Mouse (Mus musculus) megakaryocyte, embryonic 14.5 days (primary cell): Measurements from ENCODE around the gene Mprip. TPM values are rescaled to one million over a fixed set of nuclear protein-coding genes. Genes with fewer than 3 reads are reported as not detected.
"Not testable (repeated sequence)": the region's sequence is repeated elsewhere in the genome, so short reads cannot be mapped to it uniquely, and the experiment has no call there.

ENCODE experiments used
- H3K27me3 ChIP-seq: replicated peaks from 2 replicates; pipeline ENCODE3; 2012; ENCODE audit warnings: inconsistent platforms
- H3K36me3 ChIP-seq: replicated peaks from 2 replicates; pipeline ENCODE3; 2012; ENCODE audit warnings: low read length, inconsistent platforms, mixed read lengths
- H3K4me1 ChIP-seq: 2 replicates; pipeline ENCODE4 v1.6.1; 2012; ENCODE audit warnings: inconsistent platforms
- H3K4me3 ChIP-seq: replicated peaks from 2 replicates; pipeline ENCODE3; 2012; ENCODE audit warnings: moderate library complexity, mild to moderate bottlenecking, inconsistent platforms
- H3K9me3 ChIP-seq: 2 replicates; pipeline ENCODE4 v1.6.1; 2012; ENCODE audit warnings: inconsistent platforms
- FLI1 ChIP-seq: IDR thresholded peaks from 2 replicates; pipeline ENCODE4 v1.6.1; 2012; ENCODE audit warnings: low read length, inconsistent platforms, mixed read lengths
- GATA1 ChIP-seq: IDR thresholded peaks from 3 replicates; pipeline ENCODE4 v1.6.1; 2012; ENCODE audit warnings: mixed read lengths, low read length, inconsistent platforms, borderline replicate concordance
- polyA plus RNA-seq: library from polyadenylated mRNA; stranded (reverse); fragments of >175 nt; gene quantifications from 2 replicates; pipeline ENCODE4 v1.2.3, GENCODE M21; 2012; ENCODE audit warnings: low replicate concordance; ENCODE audit not compliant: insufficient read depth

Gene Mprip
- polyA plus RNA-seq, 1 experiment: 37.2 TPM

- H3K27me3 ChIP-seq: no peaks in the 10 kb centered on the region
- no peaks in the 10 kb centered on the region for H3K9me3 ChIP-seq
- TF ChIP-seq GATA1 (no peak), FLI1 (no peak)
- no peak overlapping the region for H3K4me3 ChIP-seq
- H3K4me1 ChIP-seq: peaks cover 57% of the 10 kb centered on the region
- H3K36me3 ChIP-seq: peaks cover 63% of the 10 kb centered on the region
Observed at GRCm38 (mm10) chr11:59705113-59705512, 44.0 kb downstream of the Mprip start.

- no peaks in the 10 kb centered on the region for H3K27me3 ChIP-seq
- H3K9me3 ChIP-seq: no peaks in the 10 kb centered on the region
- peaks cover 55% of the 10 kb centered on the region for H3K4me1 ChIP-seq
- H3K4me3 ChIP-seq: no peak overlapping the region
- H3K36me3 ChIP-seq: peaks cover 49% of the 10 kb centered on the region
- TF ChIP-seq GATA1 (no peak), FLI1 (no peak)
Observed at GRCm38 (mm10) chr11:59707481-59707880, 46.4 kb downstream of the Mprip start.

DNA sequence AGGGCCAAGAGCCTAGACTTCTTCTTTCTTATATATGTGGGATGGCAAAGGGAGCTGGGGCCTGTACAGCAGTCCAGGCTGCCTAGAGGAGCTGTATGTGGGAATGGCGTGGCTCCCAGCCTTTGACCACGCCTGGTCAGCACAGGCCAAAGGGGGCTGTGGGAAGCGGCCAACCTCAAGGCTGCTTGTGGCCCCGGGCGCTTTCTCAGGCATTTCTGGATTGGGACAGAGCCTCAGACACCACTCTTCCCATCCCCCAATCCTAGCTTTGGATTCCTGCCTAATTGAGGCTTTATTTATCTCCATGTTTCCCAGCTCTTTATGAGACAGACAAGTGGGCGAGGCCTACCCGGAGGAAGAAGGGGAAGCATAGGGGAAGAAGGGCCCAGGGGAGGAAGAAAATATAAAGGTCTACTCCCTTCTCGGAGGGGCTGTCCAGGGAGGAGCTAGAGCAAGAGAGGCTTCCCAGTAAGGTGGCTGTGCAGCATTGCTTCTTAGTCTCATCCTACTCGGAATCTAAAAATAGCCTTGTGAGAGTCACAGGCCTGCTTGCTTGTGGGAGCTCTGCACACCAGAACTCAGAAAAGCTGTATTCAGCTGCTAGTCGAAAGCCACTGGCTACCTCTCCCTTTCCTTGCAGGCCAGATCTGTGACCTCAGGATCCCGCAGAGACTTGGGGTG is 47.0 kb downstream of the Mprip start:
- no peaks in the 10 kb centered on the region for H3K9me3 ChIP-seq
- H3K36me3 ChIP-seq: peaks cover 43% of the 10 kb centered on the region
- no peaks in the 10 kb centered on the region for H3K27me3 ChIP-seq
- TF ChIP-seq FLI1 (no peak), GATA1 (no peak)
- H3K4me3 ChIP-seq: peak overlapping the region; percentile 59
- H3K4me1 ChIP-seq: peaks cover 55% of the 10 kb centered on the region

DNA sequence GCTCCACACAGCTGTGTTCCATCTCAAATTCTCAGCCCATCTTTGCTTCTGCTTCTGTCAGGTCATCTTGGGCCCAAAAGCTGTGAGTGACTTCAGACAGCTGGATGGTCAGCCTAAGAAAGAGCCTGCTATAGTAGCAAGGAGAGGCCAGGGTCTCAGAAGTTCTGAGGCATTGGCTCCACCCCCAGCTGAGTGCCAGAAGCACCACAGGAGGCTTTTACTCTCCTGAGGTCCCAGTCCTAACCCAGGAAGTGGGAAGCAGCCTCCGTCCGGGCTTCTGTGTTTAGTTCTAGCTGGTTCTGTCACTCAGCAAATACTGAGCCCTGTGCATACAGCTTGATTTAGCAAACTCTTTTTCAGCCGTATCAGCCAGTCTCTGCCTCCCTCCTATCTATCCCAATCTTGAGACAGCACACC is 54.3 kb downstream of the Mprip start:
- Histone ChIP-seq H3K4me1 (peaks cover 61% of the 10 kb centered on the region), H3K27me3 (no peaks in the 10 kb centered on the region), H3K9me3 (no peaks in the 10 kb centered on the region), H3K36me3 (peaks cover 27% of the 10 kb centered on the region), H3K4me3 (no peak overlapping the region)
- TF ChIP-seq FLI1: no peak
- no peak for TF ChIP-seq GATA1

DNA sequence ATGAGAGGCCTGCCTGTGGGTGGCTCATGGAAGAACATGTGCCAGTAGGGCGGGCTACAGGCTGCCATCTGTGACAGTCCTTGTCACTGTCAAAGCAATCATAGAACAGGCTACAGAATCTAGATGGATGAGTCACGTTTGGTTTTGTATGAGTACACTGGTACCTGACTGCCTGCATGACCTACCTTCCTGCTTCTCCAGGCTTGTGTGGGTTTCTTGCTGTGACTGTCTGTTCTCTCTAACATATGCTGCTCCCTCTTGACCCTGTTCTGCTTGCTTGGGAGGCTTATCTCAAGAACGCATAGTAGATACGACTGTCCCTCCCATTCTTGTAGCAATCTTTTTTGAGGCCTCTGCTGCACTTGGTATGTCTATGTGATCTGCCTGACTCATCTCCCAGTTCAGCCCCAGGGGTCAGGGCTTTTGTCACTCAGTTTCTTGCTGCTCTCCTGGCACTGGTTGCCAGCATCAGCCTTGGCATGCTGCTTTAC is 56.7 kb downstream of the Mprip start:
- Histone ChIP-seq H3K27me3 (no peaks in the 10 kb centered on the region), H3K4me1 (peaks cover 74% of the 10 kb centered on the region), H3K36me3 (peaks cover 25% of the 10 kb centered on the region), H3K9me3 (no peaks in the 10 kb centered on the region), H3K4me3 (no peak overlapping the region)
- TF ChIP-seq FLI1 (no peak), GATA1 (no peak)

DNA sequence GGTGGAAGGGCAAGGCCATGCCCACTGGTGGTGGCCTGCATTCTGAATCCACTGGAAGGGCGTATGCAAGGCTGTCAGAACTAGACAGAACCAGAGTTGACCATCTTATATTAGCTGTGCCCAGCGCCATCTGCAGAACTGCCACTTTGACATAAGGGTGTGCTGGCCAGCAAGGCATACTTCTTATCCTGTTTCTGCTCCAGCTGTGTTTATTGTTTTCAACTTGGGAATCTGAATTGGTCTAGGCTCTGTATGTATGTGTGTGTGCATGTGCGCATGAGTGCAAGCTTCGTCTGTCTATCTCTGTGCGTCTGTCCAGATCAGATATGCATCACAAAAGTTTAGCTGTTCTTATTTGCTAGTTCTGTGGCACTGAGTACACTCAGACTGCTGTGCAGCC is 58.1 kb downstream of the Mprip start:
- Histone ChIP-seq H3K9me3 (no peaks in the 10 kb centered on the region), H3K27me3 (no peaks in the 10 kb centered on the region), H3K4me1 (peaks cover 72% of the 10 kb centered on the region), H3K36me3 (peaks cover 25% of the 10 kb centered on the region), H3K4me3 (no peak overlapping the region)
- TF ChIP-seq FLI1 (no peak), GATA1 (no peak)

DNA sequence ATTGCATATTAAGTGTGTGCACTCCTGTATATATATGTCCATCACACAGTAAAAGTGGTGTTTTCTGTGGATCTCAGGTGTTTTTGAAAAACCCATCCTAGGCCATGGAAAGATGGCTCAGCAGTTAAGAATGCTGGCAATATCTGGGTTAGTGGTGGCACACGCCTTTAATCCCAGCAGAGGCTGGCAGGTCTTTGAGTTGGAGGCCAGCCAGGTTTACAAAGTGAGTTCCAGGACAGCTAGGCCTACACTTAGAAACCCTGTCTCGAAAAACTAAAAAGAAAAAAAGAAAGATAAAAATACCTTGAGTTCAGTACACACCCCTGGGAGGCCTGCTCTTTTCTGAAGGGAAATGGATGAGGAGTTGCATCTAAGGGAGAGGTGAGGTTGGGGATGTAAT is 60.3 kb downstream of the Mprip start:
- no peaks in the 10 kb centered on the region for H3K9me3 ChIP-seq
- H3K36me3 ChIP-seq: peaks cover 28% of the 10 kb centered on the region
- no peaks in the 10 kb centered on the region for H3K27me3 ChIP-seq
- H3K4me3 ChIP-seq: no peak overlapping the region
- TF ChIP-seq GATA1: no peak
- TF ChIP-seq FLI1: no peak
- H3K4me1 ChIP-seq: peaks cover 73% of the 10 kb centered on the region

DNA sequence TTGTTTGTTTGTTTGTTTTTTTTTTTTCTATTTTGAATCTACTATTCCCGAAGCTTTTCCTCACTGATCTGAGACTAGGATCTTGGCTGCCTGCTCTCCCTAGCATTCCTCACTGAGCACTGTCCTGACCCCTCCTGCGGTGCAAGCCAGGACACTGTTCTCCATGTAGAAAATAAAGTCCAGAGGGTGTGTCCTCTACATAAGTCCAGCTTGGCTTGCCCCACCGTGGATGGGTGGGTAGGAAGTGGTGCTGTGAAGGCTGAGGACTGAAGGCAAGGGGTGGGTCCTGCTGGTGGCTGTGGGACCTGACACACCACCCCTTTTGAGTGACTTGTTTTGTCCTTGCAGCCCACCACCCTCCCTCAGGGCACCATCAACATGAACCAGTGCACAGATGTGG is 66.1 kb downstream of the Mprip start:
- TF ChIP-seq GATA1 (no peak), FLI1 (no peak)

GRCm38 (mm10) chr11:59731821-59732220 is 70.7 kb downstream of the Mprip start:
- Histone ChIP-seq H3K27me3 (no peaks in the 10 kb centered on the region), H3K36me3 (peaks cover 95% of the 10 kb centered on the region), H3K4me1 (peaks cover 60% of the 10 kb centered on the region), H3K9me3 (no peaks in the 10 kb centered on the region), H3K4me3 (peak overlapping the region; percentile 4)
- TF ChIP-seq FLI1: no peak
- TF ChIP-seq GATA1: no peak

More for the DNA sequence above, 66.1 kb downstream of the Mprip start:
- H3K4me3 ChIP-seq: no peak overlapping the region
- H3K36me3 ChIP-seq: peaks cover 65% of the 10 kb centered on the region
- no peaks in the 10 kb centered on the region for H3K27me3 ChIP-seq
- no peaks in the 10 kb centered on the region for H3K9me3 ChIP-seq
- peaks cover 69% of the 10 kb centered on the region for H3K4me1 ChIP-seq

GRCm38 (mm10) chr11:59732407-59733066 is 71.4 kb downstream of the Mprip start:
- Histone ChIP-seq H3K4me1 (peaks cover 60% of the 10 kb centered on the region), H3K9me3 (no peaks in the 10 kb centered on the region), H3K36me3 (peaks cover 97% of the 10 kb centered on the region), H3K4me3 (no peak overlapping the region), H3K27me3 (no peaks in the 10 kb centered on the region)
- no peak for TF ChIP-seq FLI1
- no peak for TF ChIP-seq GATA1

GRCm38 (mm10) chr11:59733600-59733999 is 72.5 kb downstream of the Mprip start:
- H3K36me3 ChIP-seq: peaks cover 97% of the 10 kb centered on the region
- not testable (repeated sequence) for H3K9me3 ChIP-seq, H3K4me3 ChIP-seq, H3K27me3 ChIP-seq
- peaks cover 65% of the 10 kb centered on the region for H3K4me1 ChIP-seq
